Mouse (Mus musculus): ENCODE measurements at regions not wholly inside any gene's neighbourhood (a gene's known extent, or its start where the extent isn't known, plus 50 kb on each side); places are given as distances from the start of the nearest gene placed in this dataset.
A peak's percentile ranks its signal among the peaks of the same experiment; 100 is the strongest.
"Not testable (repeated sequence)": the region's sequence is repeated elsewhere in the genome, so short reads cannot be mapped to it uniquely, and the experiment has no call there.

DNA sequence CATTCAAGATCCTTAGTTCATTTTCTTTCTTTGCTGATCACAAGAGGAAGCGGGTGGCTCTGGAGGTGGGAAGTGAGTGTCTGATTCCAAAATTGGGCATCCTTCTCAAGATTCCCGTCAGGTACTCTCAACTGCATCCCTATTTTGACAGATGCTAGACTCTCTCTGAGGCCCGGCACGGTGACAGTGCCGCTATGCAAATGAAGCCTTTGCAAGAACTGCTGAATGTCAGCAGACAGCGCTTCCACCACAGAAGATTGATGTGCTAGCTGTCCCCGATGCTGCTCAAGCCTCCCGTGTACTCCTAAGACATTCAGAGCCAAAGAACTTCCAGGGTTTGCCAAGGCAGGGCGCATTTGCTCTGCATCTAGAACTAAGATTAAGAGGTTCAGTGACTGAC is 50.9 kb upstream of the Cpne4 start:
- DNase-seq: no peak

DNA sequence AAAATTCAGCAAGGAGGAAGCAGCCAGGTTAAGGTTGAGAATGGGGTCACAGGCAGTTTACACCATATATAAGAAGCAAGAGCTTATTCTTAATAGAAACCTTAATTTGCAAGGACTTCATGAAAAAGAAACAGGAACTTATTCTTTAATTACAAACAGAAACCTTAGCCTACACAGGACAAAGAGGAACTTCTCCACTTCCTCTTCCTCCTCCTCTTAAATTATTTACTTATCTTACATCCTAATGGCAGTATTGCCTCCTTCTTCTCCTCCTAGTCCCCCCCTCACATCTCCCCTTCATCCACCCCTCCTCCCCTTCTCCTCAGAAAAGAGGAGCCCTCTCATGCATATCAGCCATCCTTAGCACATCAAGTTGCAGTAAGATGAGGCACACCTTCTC is 56.4 kb upstream of the Cpne4 start:
- no peak for DNase-seq

DNA sequence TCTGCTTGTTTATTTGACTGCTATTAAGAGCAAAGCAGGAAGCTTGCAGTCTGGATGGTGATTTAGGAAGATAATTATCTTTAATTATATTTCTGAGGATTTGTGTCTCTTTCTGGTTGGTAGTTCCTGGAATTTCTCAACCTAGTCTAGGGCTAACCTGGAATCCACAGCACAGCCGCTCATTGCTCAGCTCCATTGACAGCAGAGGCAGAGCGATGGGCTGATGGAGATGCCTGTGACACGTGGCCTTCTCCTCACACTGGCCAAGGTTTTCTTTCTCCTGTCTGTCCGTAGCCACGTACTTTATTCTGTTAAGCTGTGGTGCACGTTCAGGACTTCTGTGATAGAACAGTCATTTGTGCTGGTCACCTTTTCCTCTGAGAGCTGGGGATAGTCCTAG is 57.7 kb upstream of the Cpne4 start:
- DNase-seq: no peak

DNA sequence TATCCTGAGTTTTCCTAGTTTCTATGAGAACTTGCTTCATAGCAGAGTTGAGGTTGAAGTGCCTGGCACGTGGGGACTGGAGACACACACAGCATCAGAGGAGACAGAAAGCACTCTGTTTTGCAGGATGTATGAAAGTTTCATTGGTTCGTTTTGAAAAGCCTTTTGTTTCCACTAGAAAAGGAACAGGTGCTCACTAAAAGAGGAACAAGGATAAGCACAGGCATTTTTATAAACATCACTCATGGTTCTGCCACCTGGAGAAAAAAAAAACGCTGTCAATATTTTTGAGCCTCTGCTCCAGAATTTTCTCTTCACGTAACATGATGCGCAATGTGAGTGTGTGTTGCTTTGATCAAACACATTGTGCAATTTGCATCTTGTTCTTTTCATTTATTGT is 64.6 kb upstream of the Cpne4 start:
- DNase-seq: no peak

DNA sequence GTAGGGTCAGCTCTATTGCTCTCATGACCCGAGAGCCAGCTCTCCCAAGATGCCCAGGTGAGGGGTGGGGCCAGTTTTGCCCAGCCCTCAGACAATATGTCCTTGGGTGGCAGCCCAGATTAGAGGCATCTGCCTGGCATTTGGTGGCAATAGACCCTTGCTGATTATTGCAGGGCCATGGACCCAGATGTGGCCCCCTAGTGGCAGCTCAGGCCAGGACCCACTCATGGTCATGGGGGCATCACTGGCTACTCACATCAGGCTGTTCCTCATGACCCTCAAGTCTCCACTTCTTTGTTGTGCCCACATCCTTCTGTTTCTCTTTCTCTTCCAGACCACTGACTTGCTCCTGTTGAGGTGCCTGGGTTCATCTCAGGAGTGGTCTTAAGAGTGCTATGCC is 66.4 kb upstream of the Cpne4 start:
- no peak for DNase-seq

DNA sequence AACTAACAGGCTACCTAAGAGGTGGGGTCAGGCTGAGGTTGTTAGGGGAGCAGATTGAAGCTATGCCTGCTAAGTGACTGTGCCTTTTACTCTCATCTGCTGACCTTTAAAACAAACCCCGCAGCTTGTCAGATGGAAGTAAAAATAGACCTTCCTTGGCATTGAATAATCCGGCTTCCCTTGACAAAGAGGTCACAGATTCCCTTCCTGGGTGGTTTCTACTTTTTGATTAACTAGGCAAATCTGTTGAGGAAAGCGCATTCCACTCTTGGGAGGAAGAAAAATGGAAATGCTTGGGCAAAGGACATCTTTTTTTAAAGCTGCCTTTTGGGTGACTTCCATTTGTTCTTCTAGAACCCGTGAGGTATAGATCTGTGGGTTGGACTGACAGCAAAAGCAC is 72.3 kb upstream of the Cpne4 start:
- no peak for DNase-seq

DNA sequence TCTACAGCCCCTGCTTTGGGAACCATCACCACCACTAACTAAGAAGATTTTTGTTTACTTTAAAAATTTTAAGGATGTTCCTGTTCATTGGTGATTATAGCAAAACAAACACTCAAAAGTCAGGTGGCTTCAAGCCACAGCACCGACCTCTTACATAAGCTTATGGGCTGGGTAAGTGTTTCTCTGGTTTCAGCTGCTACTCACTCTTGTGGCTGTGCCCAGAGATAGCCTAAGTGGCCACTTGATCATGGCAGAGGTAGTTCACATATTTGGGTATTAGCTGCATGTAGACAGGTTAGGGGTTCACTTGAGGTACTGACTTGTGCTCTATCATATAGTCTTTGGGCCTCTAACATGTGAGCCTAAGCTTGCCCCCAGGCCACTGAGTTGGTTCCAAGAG is 79.8 kb upstream of the Cpne4 start:
- DNase-seq: peak; percentile 44

DNA sequence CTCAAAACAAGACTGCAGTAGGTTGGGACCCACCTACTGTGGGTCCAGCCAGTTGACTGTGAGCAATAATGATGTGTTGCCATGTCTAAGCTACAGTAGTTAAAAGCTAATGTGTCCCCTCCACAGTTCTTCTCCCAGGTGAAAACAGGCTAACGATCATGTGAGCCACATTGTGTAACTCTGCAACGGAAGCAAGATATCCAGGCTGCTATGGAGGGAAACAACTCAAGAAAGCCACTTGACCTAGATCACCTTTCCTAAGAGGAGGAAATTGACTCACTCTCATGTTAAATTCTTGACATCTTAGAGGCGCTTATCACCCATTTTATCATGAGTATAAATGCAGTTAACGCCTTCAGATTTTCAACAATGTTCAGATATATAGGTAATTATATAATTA is 83.4 kb upstream of the Cpne4 start:
- DNase-seq: peak; percentile 12

DNA sequence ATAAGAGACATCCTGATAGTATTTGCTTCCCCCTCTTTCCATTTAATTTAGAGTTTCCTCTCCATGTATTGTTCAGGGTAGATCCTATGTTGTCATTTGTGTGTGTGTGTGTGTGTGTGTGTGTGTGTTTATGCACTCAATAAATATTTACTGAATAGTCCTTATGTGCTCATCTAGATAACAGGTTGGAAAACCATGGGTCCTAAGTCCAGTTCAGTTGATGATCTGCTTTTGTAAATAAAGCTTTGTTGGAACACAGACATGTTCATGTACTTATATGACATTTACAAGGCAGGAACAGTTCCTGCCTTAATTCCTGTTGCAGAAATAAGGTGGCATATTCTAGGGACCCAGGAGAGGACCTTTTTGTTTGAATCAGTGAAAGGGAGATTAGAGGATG is 87.0 kb upstream of the Cpne4 start:
- DNase-seq: no peak

DNA sequence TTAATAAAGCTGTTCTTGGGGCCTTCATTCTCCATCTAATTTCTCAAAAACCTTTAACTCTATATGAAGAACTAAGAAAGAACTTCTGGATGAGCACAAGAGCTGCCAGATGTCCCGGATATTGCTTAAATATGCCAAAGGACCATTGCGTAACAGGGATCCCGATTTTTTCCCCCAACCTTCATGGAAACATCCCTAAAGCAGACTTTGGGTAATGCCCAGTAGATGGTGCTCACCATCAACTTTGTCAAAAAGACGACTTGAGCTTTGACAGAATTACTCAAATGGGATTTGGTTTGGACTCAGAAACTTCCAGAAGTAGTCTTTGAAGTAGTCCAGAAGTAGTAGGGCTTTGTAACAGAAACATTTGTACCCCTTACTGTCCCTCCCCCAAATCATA is 89.5 kb upstream of the Cpne4 start:
- no peak for DNase-seq

DNA sequence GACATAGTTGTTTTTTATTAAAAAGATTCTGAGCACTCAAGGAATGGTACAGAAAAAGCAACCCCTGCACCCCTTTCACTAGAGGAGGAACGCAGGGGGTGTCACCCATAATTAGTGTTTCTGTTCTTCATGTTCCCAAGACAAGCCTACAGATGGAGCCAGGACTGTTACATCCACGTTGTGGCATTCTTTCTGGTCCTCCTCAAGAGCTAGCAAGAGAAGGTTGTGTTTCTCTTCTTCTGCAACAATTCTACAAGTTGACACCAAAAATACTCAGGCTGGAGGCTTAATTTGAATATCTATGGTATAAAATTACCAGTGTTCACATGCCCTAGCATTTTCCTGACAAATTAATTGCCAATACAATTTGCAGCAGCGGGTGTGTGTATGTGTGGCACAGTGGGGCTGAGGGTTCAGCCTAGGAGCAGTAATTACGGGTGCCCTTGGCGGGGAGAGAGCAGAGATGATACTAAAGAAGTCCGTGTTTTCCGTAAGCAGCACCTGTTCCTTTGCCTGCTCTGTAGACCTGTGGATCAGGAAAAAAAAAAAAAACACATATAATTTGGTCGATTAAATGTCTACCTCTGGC is 98.4 kb upstream of the Cpne4 start:
- DNase-seq: no peak

DNA sequence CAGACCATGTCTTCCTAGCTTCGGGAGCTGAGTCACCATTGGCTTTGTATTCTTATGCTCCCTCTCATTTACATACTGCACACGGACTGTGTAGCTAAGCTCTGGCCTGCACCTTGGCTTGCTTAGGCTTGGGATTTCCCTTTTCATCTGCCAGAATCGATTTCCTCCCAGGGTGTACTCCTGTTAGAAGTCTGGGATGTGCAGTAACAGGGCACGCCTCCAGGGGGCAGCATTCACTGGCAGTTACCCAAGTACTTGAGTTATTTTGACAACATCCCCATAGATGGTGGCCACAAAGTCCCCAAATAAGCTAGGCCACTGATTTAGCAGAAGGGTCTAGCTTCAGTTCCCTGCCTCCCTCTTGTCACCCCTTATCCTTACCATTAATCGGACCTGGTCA is 102.2 kb upstream of the Cpne4 start:
- DNase-seq: peak; percentile 46

DNA sequence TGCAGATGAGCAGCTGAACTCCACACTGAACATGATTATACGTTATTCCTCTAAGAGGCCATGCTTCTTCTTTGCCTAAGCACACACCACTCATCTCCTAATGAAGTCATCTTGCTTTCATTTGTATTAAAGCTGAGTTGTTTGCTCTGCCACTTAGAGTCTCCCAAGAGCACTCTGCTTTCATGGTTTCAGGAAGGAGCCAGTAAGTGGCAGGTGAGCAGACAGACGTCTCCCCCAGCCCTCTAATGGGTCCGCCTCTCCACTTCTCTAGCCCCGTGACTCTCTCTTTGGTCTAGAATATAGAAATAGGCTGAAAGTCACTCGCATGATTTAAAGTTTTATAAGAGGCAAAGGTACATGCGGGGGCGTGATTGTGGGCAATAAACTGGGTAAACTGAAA is 103.8 kb upstream of the Cpne4 start:
- DNase-seq: peak; percentile 16

DNA sequence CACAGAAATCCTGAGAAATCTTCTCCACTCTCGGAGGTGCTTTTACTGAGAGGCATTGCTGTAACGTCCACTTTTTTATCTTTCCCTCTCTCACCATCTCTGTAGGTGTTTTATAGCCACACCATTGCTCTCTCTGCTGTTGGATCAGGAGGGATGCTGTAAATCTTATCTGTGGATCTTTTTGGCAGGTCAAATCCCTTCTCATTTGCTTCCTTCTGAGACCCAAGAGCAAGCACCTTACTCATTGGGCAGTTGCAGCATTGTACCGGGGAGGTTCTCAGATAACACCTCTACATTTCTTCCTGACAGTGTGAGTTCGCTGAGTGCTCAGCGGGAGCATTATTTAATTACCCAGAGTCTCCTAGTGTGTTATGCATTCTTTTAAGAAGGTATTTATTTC is 75.5 kb upstream of the Acpp start:
- DNase-seq: no peak

DNA sequence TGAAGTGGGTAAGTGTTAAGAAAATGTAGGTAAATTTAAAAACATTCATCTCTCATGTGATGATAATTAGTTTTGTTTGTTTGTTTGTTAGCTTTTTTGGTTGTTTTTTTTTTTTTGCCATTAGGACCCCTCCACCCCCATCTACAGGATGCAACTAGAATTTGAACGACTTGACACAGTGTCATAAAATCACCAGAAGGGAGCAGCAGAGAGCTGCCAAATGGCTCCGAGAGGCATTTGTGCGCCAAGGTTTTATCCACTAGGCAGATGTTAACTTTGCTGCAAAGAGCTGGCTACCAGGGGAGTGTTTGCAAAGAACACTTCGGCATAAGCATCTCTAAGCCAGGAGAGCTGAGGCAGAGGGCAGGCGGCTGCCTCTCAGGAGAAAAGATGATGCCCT is 72.7 kb upstream of the Acpp start:
- DNase-seq: peak; percentile 36

DNA sequence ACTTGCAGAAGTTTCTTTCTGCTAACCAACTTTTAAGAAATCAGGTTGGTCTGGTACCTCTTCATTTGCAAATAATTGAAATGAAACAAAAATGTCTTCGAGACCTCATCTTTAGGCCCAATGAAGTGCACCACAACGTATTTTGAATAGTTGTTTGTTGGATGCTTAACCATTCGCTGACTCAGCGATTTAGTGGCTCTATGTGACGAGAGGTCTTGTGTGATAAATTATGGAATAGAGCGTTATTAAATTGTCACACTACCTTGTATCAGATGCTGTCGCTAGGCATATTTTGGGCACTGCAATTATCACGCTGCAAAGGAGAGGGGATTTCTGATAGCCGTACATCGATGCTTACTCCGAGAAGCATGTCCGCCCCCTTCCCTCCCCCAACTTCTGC is 71.8 kb upstream of the Acpp start:
- DNase-seq: no peak

DNA sequence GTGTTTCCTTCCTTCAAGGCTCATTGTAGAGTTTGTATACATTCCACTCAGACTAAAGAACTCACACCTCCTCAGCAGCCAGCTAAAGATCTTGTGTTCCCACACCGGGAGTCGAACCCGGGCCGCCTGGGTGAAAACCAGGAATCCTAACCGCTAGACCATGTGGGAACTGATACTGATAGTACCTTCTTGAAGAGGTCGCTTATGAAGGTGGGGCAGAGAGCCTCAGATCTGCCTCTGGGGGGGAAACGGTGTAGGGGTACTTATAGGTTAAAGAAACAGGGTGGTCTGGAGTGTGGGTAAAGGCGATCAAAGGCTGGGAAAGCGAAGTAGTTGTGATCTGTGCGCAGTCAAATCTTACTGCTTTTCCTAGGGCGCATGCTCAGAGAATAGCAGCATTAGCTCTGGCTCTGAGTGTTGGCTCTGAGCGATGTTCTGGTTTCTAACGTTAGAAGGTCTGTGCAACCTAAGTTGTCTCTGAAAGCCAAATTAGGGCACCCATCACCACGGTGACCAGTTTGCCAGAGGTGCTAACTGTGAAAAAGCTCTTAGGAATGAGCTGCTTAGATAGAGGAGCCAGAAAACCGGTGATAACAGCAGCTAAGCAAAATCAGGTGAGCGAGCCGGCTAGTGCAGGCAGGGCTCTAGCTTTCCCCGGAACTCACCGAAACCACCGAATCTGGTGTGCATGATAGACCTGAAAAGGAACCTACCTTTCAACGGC is 71.2 kb upstream of the Acpp start:
- DNase-seq: no peak

DNA sequence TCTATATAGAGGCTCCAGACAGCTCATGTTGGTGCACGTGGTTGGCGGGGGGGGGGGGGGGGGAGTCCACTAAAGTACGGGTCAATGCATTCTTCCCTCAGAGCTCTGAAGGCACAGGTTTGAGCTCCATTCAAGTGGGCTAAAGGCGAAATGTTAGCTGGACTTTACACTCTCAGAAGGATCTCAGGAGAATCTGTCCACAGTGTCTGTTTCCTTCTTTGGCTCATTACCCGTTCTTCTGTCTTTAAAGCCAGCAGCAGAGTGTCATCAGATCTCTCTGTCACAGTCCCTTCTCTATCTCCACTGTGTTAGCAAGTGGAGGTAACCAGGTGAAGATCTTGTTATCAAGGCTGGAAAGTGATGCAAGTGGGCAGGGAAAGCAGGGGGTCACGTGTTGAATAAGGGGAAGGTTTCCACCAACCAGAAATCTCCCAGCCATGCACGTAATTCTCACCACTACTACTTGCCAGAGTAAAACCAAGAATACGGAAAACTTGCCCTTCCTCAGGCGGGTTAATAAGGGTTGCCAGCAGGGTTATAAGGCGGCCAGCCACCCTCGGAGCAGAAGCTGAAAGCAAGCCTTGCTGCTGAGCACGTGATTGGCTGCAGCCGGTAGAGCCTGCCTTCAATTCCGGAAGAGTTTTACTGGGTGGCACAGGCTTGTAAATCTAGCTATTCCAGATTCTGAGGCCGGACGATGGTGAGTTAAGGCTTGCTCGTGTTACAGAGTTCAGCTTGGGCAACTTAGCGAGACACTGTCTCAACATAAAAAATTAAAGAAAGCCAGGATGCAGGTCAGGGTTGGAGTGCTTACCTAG is 70.2 kb upstream of the Acpp start:
- DNase-seq: no peak

DNA sequence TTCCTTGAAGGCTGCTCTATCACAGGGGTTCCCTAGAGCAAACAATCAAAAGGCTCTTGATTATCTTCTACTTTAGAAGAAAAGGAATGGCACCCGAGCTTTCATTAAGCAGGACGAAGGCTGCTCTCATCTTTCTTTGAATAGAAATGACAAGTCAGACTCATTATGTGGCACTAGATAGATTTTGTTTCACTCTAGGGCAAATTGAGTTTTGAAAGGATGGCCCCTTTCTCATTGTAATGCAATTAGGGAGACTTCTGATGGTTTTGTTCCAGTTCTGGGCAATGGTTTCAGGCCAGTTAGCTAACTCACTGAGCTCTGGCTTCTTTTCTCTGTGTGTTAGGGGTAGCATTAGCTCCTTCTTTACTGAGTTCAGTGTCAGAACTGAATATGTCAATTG is 69.5 kb upstream of the Acpp start:
- no peak for DNase-seq

DNA sequence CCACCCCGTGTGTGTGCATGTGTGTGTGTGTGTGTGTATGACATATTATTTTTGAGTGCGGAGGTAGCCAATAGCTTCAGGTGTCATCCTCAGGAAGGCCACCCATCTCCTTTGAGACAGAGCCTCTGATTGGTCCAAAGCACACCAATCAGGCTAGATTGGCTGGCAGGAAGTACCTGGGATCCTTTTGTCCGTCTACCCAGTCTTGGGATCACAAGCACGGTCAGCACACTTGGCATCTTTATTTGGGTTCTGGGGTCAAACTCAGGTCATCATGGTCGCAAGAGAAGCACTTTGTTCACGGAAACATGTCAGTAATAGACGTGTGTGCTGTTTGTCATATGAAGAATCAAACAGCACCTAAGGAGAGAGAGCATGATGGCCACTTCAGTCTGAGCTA is 68.9 kb upstream of the Acpp start:
- DNase-seq: no peak

DNA sequence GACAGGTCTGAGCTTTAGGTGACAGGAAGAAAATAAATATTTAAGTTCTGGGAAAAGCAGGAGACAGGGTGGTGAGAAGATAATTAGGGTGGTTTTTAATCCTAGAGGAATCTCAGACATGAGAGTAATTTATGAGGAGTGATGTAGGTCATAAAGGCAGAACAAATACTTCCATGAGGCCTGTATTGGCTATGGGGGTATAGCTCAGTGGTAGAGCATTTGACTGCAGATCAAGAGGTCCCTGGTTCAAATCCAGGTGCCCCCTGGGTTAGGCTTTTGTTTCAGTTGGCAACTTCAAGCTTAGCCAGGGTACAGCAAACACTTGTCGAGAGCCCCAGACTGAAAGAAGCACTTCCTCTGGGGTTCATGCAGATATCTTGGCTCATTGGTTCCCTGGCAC is 66.3 kb upstream of the Acpp start:
- DNase-seq: no peak

DNA sequence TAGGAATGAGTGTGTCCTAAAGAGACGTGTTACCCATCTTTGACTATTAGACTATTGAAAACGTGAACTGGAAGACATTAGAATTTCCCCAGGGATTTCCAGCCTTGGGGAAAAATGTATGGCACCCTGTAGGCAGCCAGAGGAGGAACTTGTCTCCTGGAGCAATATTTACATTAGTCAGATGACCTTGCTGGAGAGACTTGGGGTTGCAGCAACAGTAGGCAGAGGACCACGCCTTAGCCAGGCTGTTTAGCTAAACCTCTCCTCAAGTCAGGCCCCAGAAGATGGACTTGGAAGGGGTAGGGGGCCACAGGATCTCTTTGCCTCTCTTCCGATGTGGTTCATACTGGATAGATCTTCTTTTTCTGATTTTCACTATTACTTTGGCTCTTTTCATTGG is 64.1 kb upstream of the Acpp start:
- no peak for DNase-seq

DNA sequence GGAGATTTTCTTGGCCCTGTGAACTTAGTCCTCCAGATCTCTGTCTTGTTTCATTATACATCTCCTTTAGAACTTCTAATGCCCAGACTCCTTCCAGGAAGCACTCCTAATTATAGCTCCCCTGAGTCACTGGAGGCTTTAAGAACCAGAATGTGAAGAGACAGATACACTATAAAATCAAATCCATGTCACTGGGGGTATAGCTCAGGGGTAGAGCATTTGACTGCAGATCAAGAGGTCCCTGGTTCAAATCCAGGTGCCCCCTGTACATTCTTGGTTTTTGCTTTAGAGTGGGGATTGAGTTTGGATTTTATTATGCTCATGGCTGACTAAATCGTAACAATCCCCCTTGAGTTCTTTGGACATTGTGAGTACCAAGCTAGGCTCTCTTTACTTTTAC is 62.4 kb upstream of the Acpp start:
- DNase-seq: no peak

DNA sequence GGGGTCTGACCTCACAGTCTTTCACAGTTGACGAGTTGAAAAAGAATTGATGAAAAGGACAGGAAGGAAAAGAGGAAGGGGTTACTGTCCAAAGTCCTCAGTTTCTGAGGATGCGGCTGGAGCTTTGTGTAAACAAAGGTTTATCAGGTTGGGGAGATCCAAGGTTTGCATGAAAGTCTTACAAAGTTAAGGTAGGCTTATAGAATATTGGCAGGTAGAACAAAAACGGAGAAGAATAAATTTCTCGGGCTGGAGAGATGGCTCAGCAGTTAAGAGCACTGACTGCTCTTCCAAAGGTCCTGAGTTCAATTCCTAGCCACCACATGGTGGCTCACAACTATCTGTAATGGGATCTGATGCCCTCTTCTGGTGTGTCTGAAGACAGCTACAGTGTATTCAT is 60.9 kb upstream of the Acpp start:
- DNase-seq: not testable (repeated sequence)
